Mouse (Mus musculus): Measurements from ENCODE around the gene Snx30. TPM values are rescaled to one million over a fixed set of nuclear protein-coding genes. Genes with fewer than 3 reads are reported as not detected.
A peak's percentile ranks its signal among the peaks of the same experiment; 100 is the strongest.

The Snx30 gene
- polyA plus RNA-seq, 1 experiment from 2014 or later = 4.9 TPM

DNA sequence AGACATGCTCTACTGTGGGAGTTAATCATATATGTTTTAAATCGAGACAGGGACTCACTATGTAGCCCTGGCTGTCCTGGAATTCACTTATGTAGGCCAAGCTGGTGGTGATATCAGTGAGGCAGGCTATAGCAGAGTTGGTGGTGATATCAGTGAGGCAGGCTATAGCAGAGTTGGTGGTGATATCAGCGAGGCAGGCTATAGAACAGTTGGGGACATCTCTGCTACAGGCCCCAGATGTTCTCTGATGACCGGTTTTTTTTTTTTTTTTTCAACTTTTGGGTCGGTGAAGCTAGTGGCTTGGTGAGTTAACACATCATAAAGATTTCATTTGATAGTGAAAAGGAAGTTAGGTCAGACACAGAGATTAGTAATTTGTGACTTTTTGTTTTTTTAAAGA is 2.8 kb upstream of the Snx30 start:
- 46% methylated on average over 4 of the region's 4 CpGs for WGBS (ENCODE audit: insufficient replicate concordance)
- H3K36me3 ChIP-seq (ENCODE audit: control insufficient read depth, insufficient read depth, low read length) = no peaks in the 10 kb centered on the region
- H3K4me2 ChIP-seq = no peak overlapping the region
- H3K9ac ChIP-seq (ENCODE audit: low read depth, low read length) = no peak overlapping the region
- no peak for ATAC-seq (replicated peaks; ENCODE audit: insufficient number of reproducible peaks, low FRiP score, low TSS enrichment)
- H3K4me3 ChIP-seq (ENCODE audit: low read depth, low read length) = no peak overlapping the region
- H3K4me1 ChIP-seq (ENCODE audit: control insufficient read depth, insufficient read depth, low read length) = peaks cover 5% of the 10 kb centered on the region; the same call in 1 of the 2 replicates
- H3K27me3 ChIP-seq (ENCODE audit: control insufficient read depth, insufficient read depth, low read length) = no peaks in the 10 kb centered on the region
- no peak overlapping the region for H3K27ac ChIP-seq (ENCODE audit: low read depth, low read length)
- H3K9me3 ChIP-seq (replicated peaks; ENCODE audit: control insufficient read depth, low read length) = no peaks in the 10 kb centered on the region

DNA sequence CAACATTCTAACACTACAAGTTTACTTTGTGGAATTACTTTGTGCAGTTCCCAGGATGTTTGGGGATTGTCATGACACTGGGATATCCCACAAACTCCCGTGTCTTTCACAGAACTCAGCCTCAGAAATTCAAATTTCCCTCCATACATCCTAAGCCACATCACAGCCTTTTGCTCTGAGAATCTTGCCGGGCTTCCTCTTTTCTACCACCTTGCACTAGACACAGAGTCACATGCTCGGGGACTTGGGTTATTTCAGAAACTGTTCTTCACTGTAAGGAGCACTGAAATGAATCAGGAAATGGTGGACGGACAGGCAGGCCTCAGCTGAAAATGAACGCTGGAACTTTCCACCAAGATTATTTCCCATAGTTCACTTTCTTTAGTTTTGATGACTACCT is 2.3 kb upstream of the Snx30 start:
- H3K36me3 ChIP-seq (ENCODE audit: control insufficient read depth, insufficient read depth, low read length) = no peaks in the 10 kb centered on the region
- no peak for ATAC-seq (replicated peaks; ENCODE audit: insufficient number of reproducible peaks, low FRiP score, low TSS enrichment)
- WGBS (ENCODE audit: insufficient replicate concordance) = 77% methylated on average over 5 of the region's 5 CpGs

DNA sequence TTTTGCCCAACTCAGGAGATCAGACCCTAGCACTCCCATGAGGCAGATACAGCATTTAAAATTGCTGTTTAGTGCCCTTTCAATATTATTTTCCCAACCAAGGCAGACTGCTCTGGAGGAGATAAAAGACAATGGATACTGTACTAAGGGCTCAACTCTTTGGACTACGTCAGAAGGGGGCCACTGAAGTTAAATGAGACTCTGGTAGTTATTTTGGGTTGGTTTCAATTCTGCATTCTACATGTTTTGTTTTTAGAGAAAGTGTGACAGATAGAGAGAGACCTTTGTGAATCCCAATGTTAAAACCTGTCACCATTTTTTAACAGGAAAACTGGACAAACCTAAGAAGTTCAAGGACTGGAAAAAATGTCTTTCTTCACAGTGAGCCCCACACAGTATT is 886 bp upstream of the Snx30 start:
- no peaks in the 10 kb centered on the region for H3K36me3 ChIP-seq (ENCODE audit: control insufficient read depth, insufficient read depth, low read length)
- peaks cover 5% of the 10 kb centered on the region; the same call in 1 of the 2 replicates for H3K4me1 ChIP-seq (ENCODE audit: control insufficient read depth, insufficient read depth, low read length)
- peak overlapping the region; percentile 81 for H3K4me2 ChIP-seq
- ATAC-seq (replicated peaks; ENCODE audit: insufficient number of reproducible peaks, low FRiP score, low TSS enrichment) = no peak
- H3K27me3 ChIP-seq (ENCODE audit: control insufficient read depth, insufficient read depth, low read length) = no peaks in the 10 kb centered on the region
- 65% methylated on average over 1 of the region's 1 CpGs for WGBS (ENCODE audit: insufficient replicate concordance)
- H3K9me3 ChIP-seq (replicated peaks; ENCODE audit: control insufficient read depth, low read length) = no peaks in the 10 kb centered on the region
- no peak overlapping the region for H3K27ac ChIP-seq (ENCODE audit: low read depth, low read length)
- peak overlapping the region; percentile 98 for H3K4me3 ChIP-seq (ENCODE audit: low read depth, low read length)
- H3K9ac ChIP-seq (ENCODE audit: low read depth, low read length) = peak overlapping the region; percentile 85; the same call in 1 of the 2 replicates

More for the DNA sequence above, 2.3 kb upstream of the Snx30 start:
- H3K4me3 ChIP-seq (ENCODE audit: low read depth, low read length) = no peak overlapping the region
- peaks cover 5% of the 10 kb centered on the region; the same call in 1 of the 2 replicates for H3K4me1 ChIP-seq (ENCODE audit: control insufficient read depth, insufficient read depth, low read length)
- no peaks in the 10 kb centered on the region for H3K27me3 ChIP-seq (ENCODE audit: control insufficient read depth, insufficient read depth, low read length)
- no peaks in the 10 kb centered on the region for H3K9me3 ChIP-seq (replicated peaks; ENCODE audit: control insufficient read depth, low read length)
- H3K9ac ChIP-seq (ENCODE audit: low read depth, low read length) = no peak overlapping the region
- no peak overlapping the region for H3K4me2 ChIP-seq
- no peak overlapping the region for H3K27ac ChIP-seq (ENCODE audit: low read depth, low read length)

DNA sequence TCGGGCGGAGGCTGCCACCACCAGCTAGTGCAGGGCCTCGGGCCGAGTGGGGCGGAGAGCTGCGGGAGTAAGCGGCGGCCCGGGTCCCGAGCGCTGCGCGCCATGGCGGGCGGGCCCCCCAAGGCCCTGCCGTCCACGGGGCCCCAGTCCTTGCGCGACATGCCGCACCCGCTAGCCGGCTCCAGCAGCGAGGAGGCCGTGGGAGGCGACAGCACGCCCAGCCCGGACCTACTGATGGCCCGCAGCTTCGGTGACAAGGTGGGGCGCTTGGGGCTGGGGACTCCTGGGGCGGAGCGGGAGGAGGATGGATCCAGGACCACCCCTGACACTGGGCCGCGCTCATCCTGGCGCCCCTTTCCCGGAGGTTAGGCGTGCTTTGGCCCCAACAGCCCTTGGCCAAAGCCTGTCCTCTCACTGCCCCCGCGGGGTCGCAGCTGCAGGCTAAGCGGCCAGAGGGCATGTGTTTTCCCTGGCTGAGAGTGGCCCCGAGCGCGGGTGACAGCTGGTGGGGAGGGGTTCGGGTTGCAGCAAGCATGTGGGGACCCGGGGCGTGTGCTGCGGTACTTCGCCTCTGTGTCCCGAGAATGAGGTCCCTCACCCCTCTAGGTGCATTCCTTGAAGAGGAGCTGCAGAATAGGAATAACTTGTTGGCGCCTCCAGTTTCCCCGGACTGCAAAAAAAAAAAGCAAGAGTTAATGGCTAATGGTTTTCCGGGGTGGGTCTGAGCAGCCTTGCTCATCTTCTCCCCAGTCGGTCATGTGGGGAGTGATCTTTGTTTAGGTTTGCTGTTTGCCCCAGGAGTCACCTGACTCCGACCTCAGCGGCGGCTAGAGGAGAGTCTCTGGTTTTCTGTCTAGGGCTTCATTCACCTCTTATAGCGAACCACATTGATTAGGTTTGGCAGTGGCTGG is 583 bp downstream of the Snx30 start:
- peak overlapping the region; percentile 70 for H3K27ac ChIP-seq (ENCODE audit: low read depth, low read length)
- peak overlapping the region; percentile 85 for H3K9ac ChIP-seq (ENCODE audit: low read depth, low read length)
- H3K27me3 ChIP-seq (ENCODE audit: control insufficient read depth, insufficient read depth, low read length) = no peaks in the 10 kb centered on the region
- H3K4me3 ChIP-seq (ENCODE audit: low read depth, low read length) = peak overlapping the region; percentile 98
- under 1% methylated on average over 58 of the region's 58 CpGs for WGBS (ENCODE audit: insufficient replicate concordance)
- no peaks in the 10 kb centered on the region for H3K9me3 ChIP-seq (replicated peaks; ENCODE audit: control insufficient read depth, low read length)
- H3K4me1 ChIP-seq (ENCODE audit: control insufficient read depth, insufficient read depth, low read length) = peaks cover 5% of the 10 kb centered on the region; the same call in 1 of the 2 replicates
- peak overlapping the region; percentile 81 for H3K4me2 ChIP-seq
- peak; percentile 70 for ATAC-seq (replicated peaks; ENCODE audit: insufficient number of reproducible peaks, low FRiP score, low TSS enrichment)
- no peaks in the 10 kb centered on the region for H3K36me3 ChIP-seq (ENCODE audit: control insufficient read depth, insufficient read depth, low read length)

DNA sequence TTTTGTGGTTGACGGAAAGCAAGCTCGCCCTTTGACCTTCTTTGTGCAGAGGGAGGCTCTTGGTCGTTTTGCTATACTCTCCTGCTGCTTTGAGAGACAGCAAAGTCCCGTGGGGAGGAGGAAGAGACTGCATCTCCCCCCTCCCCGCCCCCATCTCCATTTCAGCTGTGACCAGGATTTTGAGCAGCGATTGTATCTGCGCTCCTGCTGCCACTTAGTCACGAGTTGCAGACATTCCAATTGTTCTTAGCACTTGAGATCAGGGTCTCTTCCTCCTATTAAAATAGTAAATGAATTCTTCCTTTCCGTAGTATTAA is 1.2 kb downstream of the Snx30 start:
- peak overlapping the region; percentile 98 for H3K4me3 ChIP-seq (ENCODE audit: low read depth, low read length)
- H3K9ac ChIP-seq (ENCODE audit: low read depth, low read length) = peak overlapping the region; percentile 85
- H3K27ac ChIP-seq (ENCODE audit: low read depth, low read length) = no peak overlapping the region
- H3K9me3 ChIP-seq (replicated peaks; ENCODE audit: control insufficient read depth, low read length) = no peaks in the 10 kb centered on the region
- ATAC-seq (replicated peaks; ENCODE audit: insufficient number of reproducible peaks, low FRiP score, low TSS enrichment) = no peak
- H3K4me1 ChIP-seq (ENCODE audit: control insufficient read depth, insufficient read depth, low read length) = peaks cover 5% of the 10 kb centered on the region; the same call in 1 of the 2 replicates
- no peaks in the 10 kb centered on the region for H3K27me3 ChIP-seq (ENCODE audit: control insufficient read depth, insufficient read depth, low read length)
- peak overlapping the region; percentile 81 for H3K4me2 ChIP-seq
- H3K36me3 ChIP-seq (ENCODE audit: control insufficient read depth, insufficient read depth, low read length) = no peaks in the 10 kb centered on the region
- 2% methylated on average over 9 of the region's 9 CpGs for WGBS (ENCODE audit: insufficient replicate concordance)

DNA sequence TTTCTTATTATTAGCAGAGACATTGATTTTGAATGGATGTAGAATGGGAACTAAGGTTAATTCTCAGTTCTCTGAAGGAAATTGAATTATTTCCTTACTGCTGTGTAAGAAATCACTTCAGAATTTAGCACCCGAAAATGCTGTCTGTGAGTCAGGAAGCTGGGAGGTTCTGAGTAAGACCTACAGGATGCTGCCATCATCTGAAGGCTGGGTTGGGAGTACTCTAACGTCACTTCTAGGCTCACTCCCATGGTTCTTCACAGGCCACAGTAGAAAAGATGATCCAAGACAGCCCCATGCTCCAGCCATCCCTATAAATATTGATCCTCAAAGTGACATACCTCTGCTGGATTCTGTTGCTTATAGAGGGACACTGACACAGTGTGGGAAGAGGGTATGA is 1.9 kb downstream of the Snx30 start:
- 65% methylated on average over 2 of the region's 2 CpGs for WGBS (ENCODE audit: insufficient replicate concordance)
- Histone ChIP-seq H3K4me3 (ENCODE audit: low read depth, low read length) (no peak overlapping the region), H3K27ac (ENCODE audit: low read depth, low read length) (no peak overlapping the region), H3K9me3 (replicated peaks; ENCODE audit: control insufficient read depth, low read length) (no peaks in the 10 kb centered on the region), H3K4me2 (peak overlapping the region; percentile 81), H3K36me3 (ENCODE audit: control insufficient read depth, insufficient read depth, low read length) (no peaks in the 10 kb centered on the region), H3K27me3 (ENCODE audit: control insufficient read depth, insufficient read depth, low read length) (no peaks in the 10 kb centered on the region), H3K9ac (ENCODE audit: low read depth, low read length) (no peak overlapping the region), H3K4me1 (ENCODE audit: control insufficient read depth, insufficient read depth, low read length) (peaks cover 5% of the 10 kb centered on the region; the same call in 1 of the 2 replicates)
- no peak for ATAC-seq (replicated peaks; ENCODE audit: insufficient number of reproducible peaks, low FRiP score, low TSS enrichment)

DNA sequence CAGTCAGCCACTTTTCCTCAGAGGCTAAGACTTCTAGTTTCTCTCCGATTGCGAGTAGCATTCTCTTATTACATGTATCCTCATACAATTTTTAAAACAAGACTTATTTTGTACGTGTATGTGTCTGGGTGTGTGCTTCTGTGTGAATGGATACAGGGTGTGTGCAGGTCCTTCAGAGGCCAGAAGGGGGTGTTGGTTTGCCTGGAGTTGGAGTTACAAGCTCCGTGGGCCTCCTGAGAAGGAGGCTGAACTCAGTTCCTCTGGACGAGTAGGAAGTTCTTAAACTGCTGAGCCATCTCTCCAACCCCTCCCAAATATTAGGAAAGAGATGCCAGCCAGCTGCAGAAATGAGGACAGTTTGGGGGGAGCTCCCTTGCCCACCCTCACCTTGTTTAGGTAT is 2.8 kb downstream of the Snx30 start:
- H3K4me1 ChIP-seq (ENCODE audit: control insufficient read depth, insufficient read depth, low read length) = peaks cover 5% of the 10 kb centered on the region
- H3K27ac ChIP-seq (ENCODE audit: low read depth, low read length) = no peak overlapping the region
- WGBS (ENCODE audit: insufficient replicate concordance) = 73% methylated on average over 5 of the region's 5 CpGs
- H3K9me3 ChIP-seq (replicated peaks; ENCODE audit: control insufficient read depth, low read length) = no peaks in the 10 kb centered on the region
- no peak overlapping the region for H3K9ac ChIP-seq (ENCODE audit: low read depth, low read length)
- H3K4me2 ChIP-seq = no peak overlapping the region
- no peaks in the 10 kb centered on the region for H3K36me3 ChIP-seq (ENCODE audit: control insufficient read depth, insufficient read depth, low read length)
- H3K27me3 ChIP-seq (ENCODE audit: control insufficient read depth, insufficient read depth, low read length) = no peaks in the 10 kb centered on the region
- ATAC-seq (replicated peaks; ENCODE audit: insufficient number of reproducible peaks, low FRiP score, low TSS enrichment) = no peak
- H3K4me3 ChIP-seq (ENCODE audit: low read depth, low read length) = no peak overlapping the region

DNA sequence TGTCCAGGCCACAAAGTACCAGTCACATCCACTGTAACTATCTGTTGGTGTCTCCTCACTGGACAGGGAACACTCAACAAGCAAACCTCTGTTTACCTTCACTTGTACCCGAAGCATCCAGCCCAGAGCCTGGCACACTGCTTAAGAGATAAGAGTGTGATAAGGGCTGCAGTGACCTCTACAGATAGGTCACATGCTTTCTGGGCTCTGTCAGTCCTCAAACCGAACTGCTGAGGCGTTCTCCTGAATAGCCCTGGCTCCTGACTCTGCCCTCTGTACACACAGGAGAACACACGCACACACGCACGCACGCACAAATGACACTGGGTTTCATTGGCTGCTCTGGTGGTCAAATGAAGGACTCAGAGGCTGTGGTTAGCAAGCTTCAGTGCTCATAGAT is 8.5 kb downstream of the Snx30 start:
- Histone ChIP-seq H3K4me1 (ENCODE audit: control insufficient read depth, insufficient read depth, low read length) (peaks cover 47% of the 10 kb centered on the region), H3K27me3 (ENCODE audit: control insufficient read depth, insufficient read depth, low read length) (no peaks in the 10 kb centered on the region), H3K4me3 (ENCODE audit: low read depth, low read length) (no peak overlapping the region), H3K27ac (ENCODE audit: low read depth, low read length) (peak overlapping the region; percentile 22; the same call in 1 of the 2 replicates), H3K36me3 (ENCODE audit: control insufficient read depth, insufficient read depth, low read length) (no peaks in the 10 kb centered on the region), H3K4me2 (no peak overlapping the region), H3K9ac (ENCODE audit: low read depth, low read length) (peak overlapping the region; percentile 34; the same call in 1 of the 2 replicates), H3K9me3 (replicated peaks; ENCODE audit: control insufficient read depth, low read length) (no peaks in the 10 kb centered on the region)
- ATAC-seq (replicated peaks; ENCODE audit: insufficient number of reproducible peaks, low FRiP score, low TSS enrichment) = peak; percentile 17; the same call in 1 of the 2 replicates
- WGBS (ENCODE audit: insufficient replicate concordance) = 25% methylated on average over 7 of the region's 7 CpGs

Measured in heart, embryonic 11.5 days (tissue).